Mouse (Mus musculus) ES-E14 (cell line): ENCODE results near the gene Anapc2.

ENCODE experiments used
- CHD2 ChIP-seq: IDR thresholded peaks from 2 replicates; pipeline ENCODE4 v1.6.1; 2014; ENCODE audit warnings: mild to moderate bottlenecking, low read depth, low read length, inconsistent platforms
- HCFC1 ChIP-seq: IDR thresholded peaks from 2 replicates; pipeline ENCODE4 v1.6.1; 2012; ENCODE audit warnings: low read length, inconsistent platforms, borderline replicate concordance; ENCODE audit not compliant: insufficient read depth
- MAFK ChIP-seq: IDR thresholded peaks from 2 replicates; pipeline ENCODE4 v1.6.1; 2014; ENCODE audit warnings: mild to moderate bottlenecking, low read depth, low read length, inconsistent platforms; ENCODE audit not compliant: insufficient read depth
- ZC3H11A ChIP-seq: IDR thresholded peaks from 2 replicates; pipeline ENCODE4 v1.6.1; 2012; ENCODE audit warnings: low read depth, mild to moderate bottlenecking, inconsistent platforms, low read length, borderline replicate concordance
- ZNF384 ChIP-seq: IDR thresholded peaks from 2 replicates; pipeline ENCODE4 v1.6.1; 2012; ENCODE audit warnings: low read depth, low read length, inconsistent platforms

DNA sequence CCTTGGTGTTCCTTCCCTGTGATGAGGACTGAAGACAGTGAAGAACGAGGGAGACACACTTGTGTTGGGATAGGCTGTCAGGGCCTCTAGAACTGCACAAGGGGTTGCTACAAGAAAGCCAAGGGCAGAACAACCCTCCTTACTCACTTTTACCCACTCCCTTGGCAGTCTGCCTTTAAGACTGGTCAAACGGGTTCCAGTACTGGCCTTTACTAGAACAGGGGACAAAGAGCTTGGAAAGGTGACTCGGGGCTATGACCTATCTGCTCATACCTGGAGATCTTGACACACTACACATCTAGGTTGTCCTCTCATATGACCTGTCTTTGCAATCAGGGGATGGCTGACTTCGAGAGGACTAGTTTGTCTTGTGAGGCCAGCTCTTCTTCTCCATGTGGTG, 34.8 kb upstream of the Anapc2 start:
- no peak for TF ChIP-seq HCFC1
- no peak for TF ChIP-seq ZNF384
- no peak for TF ChIP-seq MAFK
- no peak for TF ChIP-seq ZC3H11A
- TF ChIP-seq CHD2, result no peak
